In the genomic region with DNA sequence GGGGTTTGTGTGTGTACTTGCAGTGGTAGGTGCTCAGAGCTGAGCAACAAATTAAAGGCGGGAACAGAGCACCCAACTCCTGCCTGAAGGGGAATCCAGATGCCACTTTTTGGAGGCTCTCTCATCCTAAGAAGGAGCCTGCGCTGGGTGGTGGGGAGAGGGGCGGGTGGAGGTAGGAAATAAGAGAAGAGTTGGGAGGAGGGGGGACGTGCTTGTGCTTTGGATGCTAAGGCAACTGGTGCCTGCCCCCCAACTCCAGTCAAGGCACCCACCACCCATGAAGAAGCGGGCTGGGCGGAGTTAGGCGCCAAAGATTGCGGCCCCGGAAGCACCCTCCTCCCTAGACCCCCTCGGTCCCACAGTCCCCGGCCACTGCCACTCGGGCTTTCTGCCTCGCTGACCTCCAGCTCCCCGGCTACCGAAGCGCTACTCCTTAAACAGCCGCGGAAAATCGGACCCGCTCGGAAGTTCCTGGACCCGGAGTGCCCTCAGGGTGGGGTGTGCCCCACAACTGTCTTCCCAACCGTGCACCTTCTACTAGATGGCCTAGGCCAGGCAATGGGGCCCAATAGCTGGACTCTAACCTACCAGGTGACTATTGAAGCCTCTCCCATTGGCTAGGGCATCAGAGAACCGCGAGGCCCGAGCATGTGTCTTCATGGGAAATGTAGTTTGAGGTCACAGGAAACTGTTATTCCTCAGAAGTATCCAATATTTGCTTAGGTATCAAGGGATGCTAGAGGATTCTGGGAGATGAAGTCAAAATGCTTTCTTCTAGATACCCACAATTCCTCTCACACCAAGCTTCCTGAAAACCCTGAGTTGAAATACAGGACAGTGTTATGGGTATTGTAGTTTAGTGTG, we compare ENCODE assay signal across 8 mouse cellular contexts. TPM values are rescaled to one million over a fixed set of nuclear protein-coding genes. Genes with fewer than 3 reads are reported as not detected.
DNase-seq lines count a peak whose midpoint lies in the region; ATAC-seq lines count a peak whose summit lies in the region.

TSS of gene Enox2 (minus strand) at position 560 of the 864 bp plus-strand sequence.

- no peaks in the 10 kb centered on the region for H3K9me3 ChIP-seq in forebrain, embryonic 14.5 days (replicated peaks; ENCODE audit: control insufficient read depth, low read length)
- no peaks in the 10 kb centered on the region for H3K9me3 ChIP-seq in neural tube, embryonic 15.5 days (replicated peaks)

- peak; percentile 94 for DNase-seq in ES-CJ7 (ENCODE audit: low read depth, low spot score)
- peak; percentile 80 for DNase-seq in cerebellum, adult 11 months
- peak; percentile 97 for DNase-seq in forebrain, embryonic 14.5 days (ENCODE audit: low spot score)
- peak; percentile 70 to 74 for DNase-seq in heart, postnatal 14 days
- peak; percentile 84 for DNase-seq in layer of hippocampus, adult 11-12 months (ENCODE audit: low spot score)
- DNase-seq in lung, adult 18-20 months: peak; percentile 87 to 90
- peak; percentile 85 for DNase-seq in testis, postnatal 14 days (ENCODE audit: low spot score)

- 29% methylated on average over 26 of the region's 26 CpGs for WGBS in forebrain, embryonic 14.5 days
- WGBS in neural tube, embryonic 15.5 days: 23% methylated on average over 26 of the region's 26 CpGs

- no peak within 1 kb of the TSS for H3K27ac ChIP-seq in forebrain, embryonic 14.5 days (ENCODE audit: low read depth, low read length)
- peak within 1 kb of the TSS; percentile 84 for H3K27ac ChIP-seq in neural tube, embryonic 15.5 days (replicated peaks)

- H3K27me3 ChIP-seq in forebrain, embryonic 14.5 days (replicated peaks; ENCODE audit: control insufficient read depth, insufficient read depth, low read length): no peaks in the 10 kb centered on the region
- no peaks in the 10 kb centered on the region for H3K27me3 ChIP-seq in neural tube, embryonic 15.5 days (replicated peaks)

- peak; percentile 100 for ATAC-seq in forebrain, embryonic 14.5 days
- peak; percentile 100 for ATAC-seq in neural tube, embryonic 15.5 days (ENCODE audit: low FRiP score)

- H3K9ac ChIP-seq in forebrain, embryonic 14.5 days (ENCODE audit: low read length): peak within 1 kb of the TSS; percentile 61
- H3K9ac ChIP-seq in neural tube, embryonic 15.5 days (replicated peaks): peak within 1 kb of the TSS; percentile 61

- H3K4me2 ChIP-seq in forebrain, embryonic 14.5 days (ENCODE audit: low read length): peak within 1 kb of the TSS; percentile 49
- H3K4me2 ChIP-seq in neural tube, embryonic 15.5 days: peak within 1 kb of the TSS; percentile 58

- no peaks in the 10 kb centered on the region for H3K4me1 ChIP-seq in forebrain, embryonic 14.5 days (ENCODE audit: control insufficient read depth, insufficient read depth, low read length)
- no peaks in the 10 kb centered on the region for H3K4me1 ChIP-seq in neural tube, embryonic 15.5 days

- no peaks in the 10 kb centered on the region for H3K36me3 ChIP-seq in forebrain, embryonic 14.5 days (ENCODE audit: control insufficient read depth, insufficient read depth, low read length)
- H3K36me3 ChIP-seq in neural tube, embryonic 15.5 days: no peaks in the 10 kb centered on the region

- peak within 1 kb of the TSS; percentile 43 for H3K4me3 ChIP-seq in forebrain, embryonic 14.5 days (ENCODE audit: low read depth, low read length)
- peak within 1 kb of the TSS; percentile 56 for H3K4me3 ChIP-seq in neural tube, embryonic 15.5 days (replicated peaks)

- intact Hi-C loops in heart, postnatal 14 days (cut with DNase I): loop anchor here (5.0 kb wide), 1 partner anchor 386 kb away; no protein-coding TSS in a partner anchor

RNA-seq across cellular contexts. Expression of gene Enox2, which starts in this region (rescaled TPM):
- polyA plus RNA-seq in forebrain, embryonic 14.5 days (2014; fragmentation: Nextera tagmentation; extraction: Ambion mirVana): 9.6 and 9.9 TPM in 2 replicates
- total RNA-seq in heart, postnatal 14 days (2021): 10 to 100 TPM; 11.8 to 14.4 TPM
- polyA plus RNA-seq in neural tube, embryonic 15.5 days (2015; fragmentation: Nextera tagmentation; extraction: Ambion mirVana): 7.2 and 8.0 TPM in 2 replicates
